Mouse (Mus musculus) heart, postnatal 0 days (tissue): ENCODE data around the gene Rhoh. TPM values are rescaled to one million over a fixed set of nuclear protein-coding genes. Genes with fewer than 3 reads are reported as not detected.

Experiments used
- ATAC-seq: fragments of 200-750 bp; cut with Nextera tagmentation; 2 replicates; pipeline ENCODE4 v1.8.0; 2017; ENCODE audit warnings: low read depth, moderate number of reproducible peaks, moderate library complexity; ENCODE audit not compliant: insufficient read depth
- DNase-seq: peaks from one replicate; pipeline ENCODE4 v3.0.0-alpha.2; 2016; ENCODE audit warnings: low spot score
- H3K27ac ChIP-seq: fragments of 300-500 bp; sonication (generic); 2 replicates; pipeline ENCODE4 v1.5.1; 2014; ENCODE audit warnings: low read depth, mild to moderate bottlenecking
- H3K27me3 ChIP-seq: fragments of 300-500 bp; sonication (generic); 2 replicates; pipeline ENCODE4 v1.6.1; 2014; ENCODE audit warnings: low read length, mixed read lengths; ENCODE audit not compliant: control insufficient read depth, insufficient read depth
- H3K36me3 ChIP-seq: fragments of 300-500 bp; sonication (generic); replicated peaks from 2 replicates; pipeline ENCODE4 v1.6.1; 2014; ENCODE audit warnings: low read length, mixed read lengths; ENCODE audit not compliant: control insufficient read depth, insufficient read depth
- H3K4me1 ChIP-seq: fragments of 300-500 bp; sonication (generic); 2 replicates; pipeline ENCODE4 v1.6.1; 2014; ENCODE audit warnings: antibody characterized with exemption; ENCODE audit not compliant: control insufficient read depth, insufficient read depth
- H3K4me2 ChIP-seq: fragments of 300-500 bp; sonication (generic); 2 replicates; pipeline ENCODE4 v1.6.1; 2014; ENCODE audit warnings: low read depth, mild to moderate bottlenecking, low read length, moderate library complexity
- H3K4me3 ChIP-seq: fragments of 300-500 bp; sonication (generic); 2 replicates; pipeline ENCODE4 v1.5.1; 2014; ENCODE audit warnings: low read depth, low read length
- H3K9ac ChIP-seq: fragments of 300-500 bp; sonication (generic); replicated peaks from 2 replicates; pipeline ENCODE4 v1.6.1; 2014; ENCODE audit warnings: low read depth, low read length, mixed read lengths
- H3K9me3 ChIP-seq: fragments of 300-500 bp; sonication (generic); replicated peaks from 2 replicates; pipeline ENCODE4 v1.6.1; 2016; ENCODE audit warnings: low read length; ENCODE audit not compliant: control insufficient read depth
- CTCF ChIP-seq: IDR thresholded peaks from 2 replicates; pipeline ENCODE4 v1.5.1; 2016; ENCODE audit warnings: antibody characterized with exemption, control low read depth, low read depth
- EP300 ChIP-seq: IDR thresholded peaks from 2 replicates; pipeline ENCODE4 v1.6.1; 2016; ENCODE audit warnings: antibody characterized with exemption, low read depth
- WGBS: fragments of 180-500 bp; shearing (Covaris S2); extraction: QIAGEN DNeasy Blood & Tissue Kit; methylation state at CpG from one replicate; pipeline ENCODE4 v1.1.7; 2014; 5-methylcytosine and 5-hydroxymethylcytosine counted together
- polyA plus RNA-seq: library from polyadenylated mRNA; unstranded; fragments of >200 nt; fragmentation: Nextera tagmentation; extraction: Ambion mirVana; gene quantifications from 2 replicates; pipeline ENCODE4 v1.2.1, GENCODE M21; 2015
- total RNA-seq: library from RNA; depleted of rRNA; stranded (reverse); fragments of >200 nt; gene quantifications from 2 replicates; pipeline ENCODE4 v1.2.3, GENCODE M21; 2014; ENCODE audit warnings: low replicate concordance

Gene Rhoh
- total and polyA plus RNA-seq, 2 experiments from 2014 or later: 0.34 to 0.41 TPM

GRCm38 (mm10) chr5:65829059-65829458 lies 32.0 kb upstream of the Rhoh start:
- WGBS: 61% methylated on average over 2 of the region's 2 CpGs
- Histone ChIP-seq H3K4me3 (no peak overlapping the region), H3K27me3 (no peaks in the 10 kb centered on the region), H3K27ac (no peak overlapping the region), H3K9ac (no peak overlapping the region), H3K9me3 (no peaks in the 10 kb centered on the region), H3K4me2 (no peak overlapping the region), H3K4me1 (no peaks in the 10 kb centered on the region), H3K36me3 (peaks cover 20% of the 10 kb centered on the region)
- TF ChIP-seq EP300 (no peak), CTCF (no peak)
- no peak for ATAC-seq
- DNase-seq: no peak

GRCm38 (mm10) chr5:65831917-65832618 lies 28.9 kb upstream of the Rhoh start:
- Histone ChIP-seq H3K4me3 (no peak overlapping the region), H3K27ac (no peak overlapping the region), H3K36me3 (0 out of 2 replicates have a peak, but pooled peaks cover 3% of the 10 kb centered on the region), H3K27me3 (no peaks in the 10 kb centered on the region), H3K4me1 (no peaks in the 10 kb centered on the region), H3K9ac (no peak overlapping the region), H3K4me2 (no peak overlapping the region), H3K9me3 (no peaks in the 10 kb centered on the region)
- no peak for ATAC-seq
- 80% methylated on average over 11 of the region's 11 CpGs for WGBS
- DNase-seq: no peak
- TF ChIP-seq CTCF: no peak
- TF ChIP-seq EP300: no peak

- TF ChIP-seq EP300 (no peak), CTCF (no peak)
- no peak overlapping the region for H3K27ac ChIP-seq
- H3K4me2 ChIP-seq: no peak overlapping the region
- no peak overlapping the region for H3K9ac ChIP-seq
- DNase-seq: no peak
- H3K4me1 ChIP-seq: no peaks in the 10 kb centered on the region
- no peaks in the 10 kb centered on the region for H3K27me3 ChIP-seq
- 0 out of 2 replicates have a peak, but pooled peaks cover 3% of the 10 kb centered on the region for H3K36me3 ChIP-seq
- WGBS: 76% methylated on average over 3 of the region's 3 CpGs
- no peak overlapping the region for H3K4me3 ChIP-seq
- no peaks in the 10 kb centered on the region for H3K9me3 ChIP-seq
- ATAC-seq: no peak
Observed at GRCm38 (mm10) chr5:65833092-65833491, 27.9 kb upstream of the Rhoh start.

- 87% methylated on average over 8 of the region's 8 CpGs for WGBS
- ATAC-seq (no peak), DNase-seq (no peak)
- Histone ChIP-seq H3K9ac (no peak overlapping the region), H3K4me3 (no peak overlapping the region), H3K36me3 (0 out of 2 replicates have a peak, but pooled peaks cover 3% of the 10 kb centered on the region), H3K4me2 (no peak overlapping the region), H3K27me3 (no peaks in the 10 kb centered on the region), H3K27ac (no peak overlapping the region), H3K9me3 (no peaks in the 10 kb centered on the region), H3K4me1 (no peaks in the 10 kb centered on the region)
- TF ChIP-seq CTCF (no peak), EP300 (no peak)
Observed at GRCm38 (mm10) chr5:65833766-65834498, 27.1 kb upstream of the Rhoh start.

- TF ChIP-seq EP300 (no peak), CTCF (no peak)
- H3K27ac ChIP-seq: no peak overlapping the region
- H3K9ac ChIP-seq: no peak overlapping the region
- DNase-seq: no peak
- H3K9me3 ChIP-seq: no peaks in the 10 kb centered on the region
- WGBS: 77% methylated on average over 6 of the region's 6 CpGs
- no peak overlapping the region for H3K4me2 ChIP-seq
- H3K4me3 ChIP-seq: no peak overlapping the region
- H3K27me3 ChIP-seq: no peaks in the 10 kb centered on the region
- ATAC-seq: no peak
- H3K36me3 ChIP-seq: no peaks in the 10 kb centered on the region
- no peaks in the 10 kb centered on the region for H3K4me1 ChIP-seq
Observed at GRCm38 (mm10) chr5:65838053-65838452, 23.0 kb upstream of the Rhoh start.
